Mouse (Mus musculus) heart, embryonic 11.5 days (tissue): ENCODE measurements at regions not wholly inside any gene's neighbourhood (a gene's known extent, or its start where the extent isn't known, plus 50 kb on each side); places are given as distances from the start of the nearest gene placed in this dataset.
"Not testable (repeated sequence)": the region's sequence is repeated elsewhere in the genome, so short reads cannot be mapped to it uniquely, and the experiment has no call there.

Source experiments
- ATAC-seq: fragments of 200-750 bp; cut with Nextera tagmentation; replicated peaks from 2 replicates; pipeline ENCODE4 v1.8.0; 2017; ENCODE audit warnings: moderate library complexity; ENCODE audit not compliant: insufficient number of reproducible peaks, low FRiP score, low TSS enrichment
- H3K27ac ChIP-seq: fragments of 300-500 bp; sonication (generic); 2 replicates; pipeline ENCODE4 v1.5.1; 2014; ENCODE audit warnings: mild to moderate bottlenecking, low read depth, low read length
- H3K27me3 ChIP-seq: fragments of 300-500 bp; sonication (generic); 2 replicates; pipeline ENCODE4 v1.6.1; 2014; ENCODE audit warnings: mild to moderate bottlenecking, low read length, mixed read lengths; ENCODE audit not compliant: control insufficient read depth, insufficient read depth
- H3K36me3 ChIP-seq: fragments of 300-500 bp; sonication (generic); 2 replicates; pipeline ENCODE4 v1.6.1; 2014; ENCODE audit warnings: mild to moderate bottlenecking, low read length, moderate library complexity, mixed read lengths; ENCODE audit not compliant: control insufficient read depth, insufficient read depth
- H3K4me1 ChIP-seq: fragments of 300-500 bp; sonication (generic); 2 replicates; pipeline ENCODE4 v1.6.1; 2014; ENCODE audit warnings: low read length; ENCODE audit not compliant: control insufficient read depth, insufficient read depth
- H3K4me2 ChIP-seq: fragments of 300-500 bp; sonication (generic); 2 replicates; pipeline ENCODE4 v1.6.1; 2014; ENCODE audit warnings: mild to moderate bottlenecking, moderate library complexity
- H3K4me3 ChIP-seq: fragments of 300-500 bp; sonication (generic); 2 replicates; pipeline ENCODE4 v1.5.1; 2014; ENCODE audit warnings: low read depth, low read length
- H3K9ac ChIP-seq: fragments of 300-500 bp; sonication (generic); 2 replicates; pipeline ENCODE4 v1.6.1; 2014; ENCODE audit warnings: mild to moderate bottlenecking, low read depth, low read length, moderate library complexity
- H3K9me3 ChIP-seq: fragments of 300-500 bp; sonication (generic); replicated peaks from 2 replicates; pipeline ENCODE4 v1.6.1; 2016; ENCODE audit warnings: low read length; ENCODE audit not compliant: control insufficient read depth
- WGBS: fragments of 180-500 bp; shearing (Covaris S2); extraction: QIAGEN DNeasy Blood & Tissue Kit; methylation state at CpG from one replicate; pipeline ENCODE4 v1.1.7; 2014; ENCODE audit not compliant: insufficient replicate concordance; 5-methylcytosine and 5-hydroxymethylcytosine counted together

- Histone ChIP-seq H3K27ac (no peak overlapping the region), H3K9ac (no peak overlapping the region), H3K4me2 (no peak overlapping the region), H3K9me3 (no peaks in the 10 kb centered on the region), H3K4me3 (no peak overlapping the region), H3K4me1 (no peaks in the 10 kb centered on the region), H3K27me3 (no peaks in the 10 kb centered on the region), H3K36me3 (no peaks in the 10 kb centered on the region)
- 81% methylated on average over 6 of the region's 6 CpGs for WGBS
- ATAC-seq, result no peak
Observed at GRCm38 (mm10) chr1:41900370-41900769, 795.2 kb upstream of the Pou3f3 start.

DNA sequence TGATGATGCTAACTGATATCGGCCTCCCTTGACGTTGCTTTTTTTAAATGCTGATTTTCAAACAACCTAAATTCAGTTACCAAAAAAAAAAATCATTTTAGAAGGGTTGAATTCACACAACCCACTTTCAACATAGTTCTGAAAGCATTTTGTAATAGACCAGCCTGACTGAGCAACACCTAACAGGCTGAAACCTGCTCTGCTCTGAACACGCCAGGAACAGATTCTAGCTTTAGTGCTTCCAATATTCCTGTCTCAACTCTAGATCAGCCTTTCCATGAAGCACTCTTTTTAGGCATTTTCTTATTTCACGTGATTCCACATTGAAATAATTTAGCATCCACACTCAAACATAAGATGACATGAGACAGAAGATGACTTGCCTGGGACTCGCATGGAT lies 789.6 kb upstream of the Pou3f3 start:
- no peak for ATAC-seq
- no peaks in the 10 kb centered on the region for H3K4me1 ChIP-seq
- no peaks in the 10 kb centered on the region for H3K27me3 ChIP-seq
- H3K36me3 ChIP-seq, result no peaks in the 10 kb centered on the region
- H3K9ac ChIP-seq, result no peak overlapping the region
- no peak overlapping the region for H3K27ac ChIP-seq
- no peak overlapping the region for H3K4me3 ChIP-seq
- WGBS, result 74% methylated on average over 5 of the region's 5 CpGs
- no peaks in the 10 kb centered on the region for H3K9me3 ChIP-seq
- no peak overlapping the region for H3K4me2 ChIP-seq

GRCm38 (mm10) chr1:41908001-41908807 lies 787.4 kb upstream of the Pou3f3 start:
- no peaks in the 10 kb centered on the region for H3K4me1 ChIP-seq
- 85% methylated on average over 8 of the region's 8 CpGs for WGBS
- no peak overlapping the region for H3K4me2 ChIP-seq
- H3K9ac ChIP-seq, result no peak overlapping the region
- H3K36me3 ChIP-seq, result no peaks in the 10 kb centered on the region
- no peaks in the 10 kb centered on the region for H3K27me3 ChIP-seq
- H3K4me3 ChIP-seq, result no peak overlapping the region
- H3K27ac ChIP-seq, result no peak overlapping the region
- ATAC-seq, result no peak
- H3K9me3 ChIP-seq, result no peaks in the 10 kb centered on the region

DNA sequence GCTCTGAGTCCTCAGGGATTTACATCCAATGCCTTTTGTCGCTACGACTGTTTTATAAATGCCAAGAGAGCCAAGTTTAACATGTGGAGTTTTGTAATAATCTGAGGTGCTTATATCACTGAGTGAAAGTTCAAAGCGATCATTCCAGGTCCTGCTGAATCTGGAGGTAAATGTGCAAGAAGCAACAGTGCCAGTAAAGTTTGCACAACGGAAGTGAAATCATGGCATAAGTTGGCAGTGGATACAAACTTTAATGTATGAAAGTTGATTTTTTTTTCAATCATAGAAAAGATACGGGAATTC lies 786.8 kb upstream of the Pou3f3 start:
- no peaks in the 10 kb centered on the region for H3K4me1 ChIP-seq
- no peaks in the 10 kb centered on the region for H3K27me3 ChIP-seq
- no peaks in the 10 kb centered on the region for H3K36me3 ChIP-seq
- no peak overlapping the region for H3K27ac ChIP-seq
- H3K4me2 ChIP-seq, result no peak overlapping the region
- no peak overlapping the region for H3K9ac ChIP-seq
- 85% methylated on average over 5 of the region's 5 CpGs for WGBS
- no peak for ATAC-seq
- no peak overlapping the region for H3K4me3 ChIP-seq
- H3K9me3 ChIP-seq, result no peaks in the 10 kb centered on the region

DNA sequence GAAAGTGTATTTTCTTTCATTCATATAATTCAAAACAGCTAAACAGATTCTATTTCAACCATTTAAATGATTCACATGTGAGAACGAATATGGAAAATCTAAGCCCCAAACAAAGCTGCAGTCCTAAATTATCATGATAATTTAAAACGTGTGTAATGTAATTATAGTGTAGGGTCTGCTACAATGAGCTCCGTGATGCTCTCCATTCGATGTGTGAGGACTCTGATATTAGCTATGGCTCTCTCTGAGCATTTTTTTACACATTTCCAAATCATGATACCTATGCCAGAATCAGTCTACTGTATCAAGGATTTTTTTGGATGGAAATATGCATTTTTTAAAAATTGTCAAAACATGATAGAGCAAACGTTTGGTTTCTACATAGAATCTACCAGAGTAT lies 785.8 kb upstream of the Pou3f3 start:
- H3K36me3 ChIP-seq, result no peaks in the 10 kb centered on the region
- WGBS, result 77% methylated on average over 5 of the region's 5 CpGs
- no peak for ATAC-seq

DNA sequence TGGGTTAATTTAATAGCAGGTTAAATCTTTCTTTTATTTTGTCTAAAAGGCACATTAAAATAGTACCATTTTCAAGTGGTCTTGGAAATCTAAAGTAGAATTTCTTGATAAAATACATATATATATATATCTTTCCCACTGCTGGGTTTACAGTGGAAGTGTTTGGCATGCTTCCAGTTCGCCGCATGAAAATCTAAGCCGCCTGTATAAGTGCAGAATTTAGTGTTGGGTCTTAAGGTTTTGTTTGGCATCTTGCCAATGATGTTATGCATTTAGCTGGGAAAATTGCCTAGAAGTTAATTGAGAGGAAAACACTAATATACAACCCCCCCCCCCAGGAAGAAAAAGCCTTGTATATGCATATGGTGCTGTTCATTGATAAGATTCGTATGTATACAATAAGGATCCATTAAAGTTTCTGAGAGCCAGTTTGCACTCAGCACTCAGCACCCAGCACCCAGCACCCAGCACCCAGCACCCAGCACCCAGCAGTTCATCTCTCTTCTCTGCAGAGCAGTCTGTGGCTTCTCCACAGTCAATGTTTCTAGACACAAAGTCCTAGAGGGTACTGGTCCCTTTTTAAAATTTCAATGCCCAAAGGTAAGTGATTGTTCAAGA lies 778.7 kb upstream of the Pou3f3 start:
- H3K27ac ChIP-seq, result no peak overlapping the region
- H3K4me3 ChIP-seq, result no peak overlapping the region
- H3K9me3 ChIP-seq, result no peaks in the 10 kb centered on the region
- 65% methylated on average over 4 of the region's 4 CpGs for WGBS
- no peaks in the 10 kb centered on the region for H3K4me1 ChIP-seq
- H3K9ac ChIP-seq, result no peak overlapping the region
- no peaks in the 10 kb centered on the region for H3K27me3 ChIP-seq
- no peak overlapping the region for H3K4me2 ChIP-seq
- no peak for ATAC-seq
- H3K36me3 ChIP-seq, result no peaks in the 10 kb centered on the region

More for the DNA sequence above, 785.8 kb upstream of the Pou3f3 start:
- Histone ChIP-seq H3K27me3 (no peaks in the 10 kb centered on the region), H3K4me3 (no peak overlapping the region), H3K4me1 (no peaks in the 10 kb centered on the region), H3K9ac (no peak overlapping the region), H3K9me3 (no peaks in the 10 kb centered on the region), H3K27ac (no peak overlapping the region), H3K4me2 (no peak overlapping the region)

- H3K36me3 ChIP-seq, H3K27ac ChIP-seq, H3K27me3 ChIP-seq, H3K4me1 ChIP-seq, H3K4me3 ChIP-seq, H3K9ac ChIP-seq, H3K9me3 ChIP-seq, H3K4me2 ChIP-seq, ATAC-seq: not testable (repeated sequence)
- 75% methylated on average over 5 of the region's 5 CpGs for WGBS
Observed at GRCm38 (mm10) chr1:41917807-41918206, 777.8 kb upstream of the Pou3f3 start.

DNA sequence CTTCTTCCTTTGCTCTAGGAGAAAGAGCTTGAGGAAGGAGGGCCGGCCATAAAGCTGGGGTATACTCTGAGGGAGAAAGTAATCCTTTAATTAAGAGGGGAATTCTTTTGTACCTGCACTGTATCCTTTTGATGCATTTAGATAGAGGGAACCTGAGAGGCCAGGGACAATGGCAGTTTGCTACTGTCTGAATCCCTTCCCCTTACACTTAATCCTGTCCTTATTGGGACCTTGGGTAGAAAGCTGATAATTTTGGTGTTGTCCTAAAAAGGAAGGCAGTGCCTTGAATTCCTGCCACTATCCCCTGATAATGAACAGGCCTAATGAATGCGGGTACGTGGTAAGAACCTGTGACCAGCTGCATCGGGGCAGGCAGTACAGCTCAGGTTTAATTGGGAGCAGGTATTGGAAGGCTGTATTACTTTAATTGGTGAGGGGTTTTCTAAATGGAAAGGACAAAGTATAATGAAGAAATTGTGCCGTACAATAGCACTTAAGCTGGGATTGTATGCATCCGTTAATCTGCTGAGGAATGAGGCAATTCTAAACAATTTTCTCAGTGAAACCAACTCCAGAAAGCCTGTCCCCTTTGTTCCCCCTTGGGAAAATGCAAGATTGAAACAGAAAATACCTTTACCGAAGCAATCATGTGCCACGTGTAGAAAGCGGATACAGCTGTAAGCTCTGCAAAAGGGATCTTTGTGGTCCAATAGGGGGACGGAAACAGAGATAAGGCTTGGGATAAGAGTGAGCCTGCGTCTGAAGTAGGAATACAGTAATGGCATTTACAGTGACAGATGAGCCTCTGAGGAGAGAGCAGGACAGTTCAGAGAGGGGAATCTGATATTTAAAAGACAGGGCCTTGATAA lies 776.9 kb upstream of the Pou3f3 start:
- no peaks in the 10 kb centered on the region for H3K27me3 ChIP-seq
- H3K4me3 ChIP-seq, result no peak overlapping the region
- peak overlapping the region; percentile 37 for H3K4me2 ChIP-seq
- no peaks in the 10 kb centered on the region for H3K4me1 ChIP-seq
- no peak overlapping the region for H3K27ac ChIP-seq
- no peak for ATAC-seq
- H3K9me3 ChIP-seq, result no peaks in the 10 kb centered on the region
- no peaks in the 10 kb centered on the region for H3K36me3 ChIP-seq
- peak overlapping the region; percentile 17; the same call in 1 of the 2 replicates for H3K9ac ChIP-seq
- WGBS, result 32% methylated on average over 11 of the region's 11 CpGs
